Mouse (Mus musculus) liver, embryonic 14.5 days (tissue): ENCODE data around the gene Kcna2. TPM values are rescaled to one million over a fixed set of nuclear protein-coding genes. Genes with fewer than 3 reads are reported as not detected.

ENCODE experiments used
- ATAC-seq: fragments of 200-750 bp; cut with Nextera tagmentation; 2 replicates; pipeline ENCODE4 v1.8.0; 2017; ENCODE audit warnings: moderate number of reproducible peaks, mild to moderate bottlenecking, moderate library complexity; ENCODE audit not compliant: insufficient read depth
- DNase-seq, 3 experiments: peaks; one replicate each; pipeline ENCODE4 v3.0.0-alpha.2; 2012 to 2013; ENCODE audit warnings: low read depth in 3 of 3, low spot score in 3 of 3
- H3K27ac ChIP-seq: fragments of 300-500 bp; sonication (generic); 2 replicates; pipeline ENCODE4 v1.5.1; 2014; ENCODE audit warnings: moderate library complexity, mild to moderate bottlenecking, control low read depth, inconsistent platforms
- H3K27me3 ChIP-seq: fragments of 300-500 bp; sonication (generic); 2 replicates; pipeline ENCODE4 v1.6.1; 2014; ENCODE audit warnings: mild to moderate bottlenecking, low read length, moderate library complexity; ENCODE audit not compliant: control insufficient read depth, insufficient read depth
- H3K36me3 ChIP-seq: fragments of 300-500 bp; sonication (generic); replicated peaks from 2 replicates; pipeline ENCODE4 v1.6.1; 2014; ENCODE audit warnings: low read depth; ENCODE audit not compliant: control insufficient read depth, insufficient read depth
- H3K4me1 ChIP-seq, 2 experiments: fragments of 200-500 bp in 1 of 2; fragments of 300-500 bp in 1 of 2; sonication (generic) in 1 of 2; replicated peaks; 2 replicates each; pipeline ENCODE4 v1.6.1; 2012 to 2014; ENCODE audit warnings: antibody characterized with exemption in 1 of 2, inconsistent platforms in 1 of 2, low read length in 1 of 2; ENCODE audit not compliant: control insufficient read depth in 2 of 2, insufficient read depth in 2 of 2
- H3K4me2 ChIP-seq: fragments of 300-500 bp; sonication (generic); 2 replicates; pipeline ENCODE4 v1.6.1; 2014; ENCODE audit warnings: low read depth, mild to moderate bottlenecking, control low read depth, moderate library complexity
- H3K4me3 ChIP-seq, 2 experiments: fragments of 200-500 bp in 1 of 2; fragments of 300-500 bp in 1 of 2; sonication (generic) in 1 of 2; 2 replicates each; pipeline ENCODE4 v1.5.1; 2012 to 2014; ENCODE audit warnings: low read depth in 2 of 2, low read length in 2 of 2, mild to moderate bottlenecking in 2 of 2, control low read depth in 1 of 2, inconsistent platforms in 1 of 2, moderate library complexity in 1 of 2; ENCODE audit not compliant: insufficient read depth in 1 of 2
- H3K9ac ChIP-seq: fragments of 300-500 bp; sonication (generic); replicated peaks from 2 replicates; pipeline ENCODE4 v1.6.1; 2014; ENCODE audit warnings: mild to moderate bottlenecking, control low read depth, moderate library complexity
- H3K9me3 ChIP-seq: fragments of 300-500 bp; sonication (generic); 2 replicates; pipeline ENCODE4 v1.6.1; 2016; ENCODE audit warnings: low read length, mixed read lengths; ENCODE audit not compliant: control insufficient read depth
- CTCF ChIP-seq: IDR thresholded peaks from 2 replicates; pipeline ENCODE4 v1.5.1; 2016; ENCODE audit warnings: antibody characterized with exemption, low read depth, control low read depth
- EP300 ChIP-seq: IDR thresholded peaks from 2 replicates; pipeline ENCODE4 v1.6.1; 2016; ENCODE audit warnings: antibody characterized with exemption, low read depth
- WGBS: fragments of 180-500 bp; shearing (Covaris S2); extraction: QIAGEN DNeasy Blood & Tissue Kit; methylation state at CpG from one replicate; pipeline ENCODE4 v1.1.7; 2014; ENCODE audit not compliant: insufficient replicate concordance; 5-methylcytosine and 5-hydroxymethylcytosine counted together
- polyA plus RNA-seq, 2 experiments: library from polyadenylated mRNA; depleted of rRNA in 1 of 2; stranded (reverse) in 1 of 2; unstranded in 1 of 2; fragments of >200 nt; fragmentation: Nextera tagmentation in 1 of 2; extraction: Ambion mirVana in 1 of 2; gene quantifications; 2 replicates each; pipeline versions ENCODE4 v1.2.1 to v1.2.3; 2012 to 2014

Kcna2 gene
- polyA plus RNA-seq, 2 experiments: 0.06 to 0.15 TPM

- Histone ChIP-seq H3K4me2 (no peak overlapping the region), H3K4me1 (no peaks in the 10 kb centered on the region), H3K36me3 (no peaks in the 10 kb centered on the region), H3K9ac (no peak overlapping the region), H3K27ac (no peak overlapping the region), H3K9me3 (no peaks in the 10 kb centered on the region), H3K4me3 (no peak overlapping the region), H3K27me3 (no peaks in the 10 kb centered on the region)
- TF ChIP-seq EP300: no peak
- no peak for TF ChIP-seq CTCF
- DNase-seq: no peak
- no peak for ATAC-seq
- WGBS: 45% methylated on average over 3 of the region's 3 CpGs
These were observed 11.5 kb upstream of the Kcna2 start for GRCm38 (mm10) chr3:107089475-107089874.

- H3K4me3 ChIP-seq: no peak overlapping the region
- no peak overlapping the region for H3K9ac ChIP-seq
- 49% methylated on average over 7 of the region's 7 CpGs for WGBS
- ATAC-seq (no peak), DNase-seq (no peak)
- no peaks in the 10 kb centered on the region for H3K36me3 ChIP-seq
- no peak for TF ChIP-seq CTCF
- TF ChIP-seq EP300: no peak
- H3K9me3 ChIP-seq: no peaks in the 10 kb centered on the region
- H3K4me1 ChIP-seq: no peaks in the 10 kb centered on the region
- no peaks in the 10 kb centered on the region for H3K27me3 ChIP-seq
- no peak overlapping the region for H3K4me2 ChIP-seq
- H3K27ac ChIP-seq: no peak overlapping the region
These were observed 10.9 kb upstream of the Kcna2 start for GRCm38 (mm10) chr3:107090001-107090400.

GRCm38 (mm10) chr3:107090403-107091150, 10.4 kb upstream of the Kcna2 start:
- DNase-seq (no peak), ATAC-seq (no peak)
- Histone ChIP-seq H3K4me2 (no peak overlapping the region), H3K9ac (no peak overlapping the region), H3K36me3 (no peaks in the 10 kb centered on the region), H3K4me1 (no peaks in the 10 kb centered on the region), H3K27ac (no peak overlapping the region), H3K9me3 (no peaks in the 10 kb centered on the region), H3K4me3 (no peak overlapping the region), H3K27me3 (no peaks in the 10 kb centered on the region)
- WGBS: 41% methylated on average over 11 of the region's 11 CpGs
- no peak for TF ChIP-seq CTCF
- TF ChIP-seq EP300: no peak

GRCm38 (mm10) chr3:107094028-107094427, 6.9 kb upstream of the Kcna2 start:
- no peaks in the 10 kb centered on the region for H3K9me3 ChIP-seq
- DNase-seq (peak in 2 of 3 experiments; percentile 5 to 11), ATAC-seq (no peak)
- H3K4me1 ChIP-seq: no peaks in the 10 kb centered on the region
- H3K27ac ChIP-seq: no peak overlapping the region
- no peaks in the 10 kb centered on the region for H3K27me3 ChIP-seq
- H3K4me3 ChIP-seq: no peak overlapping the region
- H3K9ac ChIP-seq: no peak overlapping the region
- 1% methylated on average over 4 of the region's 4 CpGs for WGBS
- TF ChIP-seq EP300 (no peak), CTCF (peak; percentile 85)
- H3K4me2 ChIP-seq: no peak overlapping the region
- no peaks in the 10 kb centered on the region for H3K36me3 ChIP-seq

GRCm38 (mm10) chr3:107096269-107096731, 4.6 kb upstream of the Kcna2 start:
- no peaks in the 10 kb centered on the region for H3K36me3 ChIP-seq
- H3K4me1 ChIP-seq: no peaks in the 10 kb centered on the region
- no peaks in the 10 kb centered on the region for H3K9me3 ChIP-seq
- no peak overlapping the region for H3K4me3 ChIP-seq
- no peak overlapping the region for H3K27ac ChIP-seq
- peaks cover 19% of the 10 kb centered on the region for H3K27me3 ChIP-seq
- no peak for TF ChIP-seq EP300
- no peak for TF ChIP-seq CTCF
- H3K9ac ChIP-seq: no peak overlapping the region
- DNase-seq (no peak), ATAC-seq (no peak)
- no peak overlapping the region for H3K4me2 ChIP-seq
- 46% methylated on average over 3 of the region's 3 CpGs for WGBS
